Mouse (Mus musculus) MEL (cell line): ENCODE data around the gene Cbx8. TPM values are rescaled to one million over a fixed set of nuclear protein-coding genes. Genes with fewer than 3 reads are reported as not detected.

Experiments
- DNase-seq: peaks from one replicate; pipeline ENCODE4 v3.0.0; 2011; ENCODE audit warnings: low read depth, low spot score
- H3K27ac ChIP-seq: 2 replicates; pipeline ENCODE4 v1.5.1; 2012; ENCODE audit warnings: low read depth, mild to moderate bottlenecking, control low read depth, low read length, moderate library complexity; ENCODE audit not compliant: control insufficient read depth
- H3K27me3 ChIP-seq, 2 experiments: fragments of 150-350 bp in 1 of 2; sonication (generic) in 1 of 2; 2 replicates each; pipeline ENCODE4 v1.6.1; 2012; ENCODE audit warnings: low read length in 2 of 2, mild to moderate bottlenecking in 2 of 2, improper control_type of control experiment in 1 of 2, moderate library complexity in 1 of 2; ENCODE audit not compliant: insufficient read depth in 2 of 2, control insufficient read depth in 1 of 2
- H3K36me3 ChIP-seq, 2 experiments: 2 replicates each; pipeline ENCODE4 v1.6.1; 2012 to 2014; ENCODE audit warnings: low read length in 2 of 2, improper control_type of control experiment in 1 of 2, inconsistent platforms in 1 of 2, mild to moderate bottlenecking in 1 of 2; ENCODE audit not compliant: insufficient read depth in 2 of 2, control insufficient read depth in 1 of 2
- H3K4me1 ChIP-seq, 2 experiments: fragments of 150-350 bp in 1 of 2; sonication (generic) in 1 of 2; 2 replicates each; pipeline ENCODE4 v1.6.1; 2012; ENCODE audit warnings: low read length in 2 of 2, improper control_type of control experiment in 1 of 2, mild to moderate bottlenecking in 1 of 2; ENCODE audit not compliant: insufficient read depth in 2 of 2, control insufficient read depth in 1 of 2
- H3K4me3 ChIP-seq, 2 experiments: fragments of 150-350 bp in 1 of 2; sonication (generic) in 1 of 2; 2 replicates each; pipeline ENCODE4 v1.5.1; 2012; ENCODE audit warnings: low read depth in 2 of 2, low read length in 2 of 2, mild to moderate bottlenecking in 2 of 2, moderate library complexity in 2 of 2, control low read depth in 1 of 2, improper control_type of control experiment in 1 of 2; ENCODE audit not compliant: control insufficient read depth in 1 of 2, insufficient read depth in 1 of 2
- H3K79me2 ChIP-seq: 2 replicates; pipeline ENCODE4 v1.6.1; 2012; ENCODE audit warnings: mild to moderate bottlenecking, low read length, moderate library complexity; ENCODE audit not compliant: control insufficient read depth, poor library complexity, insufficient read depth
- H3K9ac ChIP-seq: 2 replicates; pipeline ENCODE4 v1.6.1; 2012; ENCODE audit warnings: low read depth, mild to moderate bottlenecking, control low read depth, low read length, moderate library complexity; ENCODE audit not compliant: control insufficient read depth, poor library complexity, severe bottlenecking
- H3K9me3 ChIP-seq: fragments of 150-350 bp; sonication (generic); replicated peaks from 2 replicates; pipeline ENCODE4 v1.6.1; 2012; ENCODE audit warnings: mild to moderate bottlenecking, low read length, improper control_type of control experiment, moderate library complexity; ENCODE audit not compliant: insufficient read depth
- BHLHE40 ChIP-seq: IDR thresholded peaks from 2 replicates; pipeline ENCODE4 v1.6.1; 2012; ENCODE audit warnings: low read depth, mild to moderate bottlenecking, inconsistent platforms, low read length, improper control_type of control experiment, borderline replicate concordance
- CHD1 ChIP-seq: IDR thresholded peaks from 2 replicates; pipeline ENCODE4 v1.6.1; 2012; ENCODE audit warnings: low read depth, mild to moderate bottlenecking, inconsistent platforms, low read length, improper control_type of control experiment
- CHD2 ChIP-seq: IDR thresholded peaks from 2 replicates; pipeline ENCODE4 v1.6.1; 2011; ENCODE audit warnings: low read length, improper control_type of control experiment
- EP300 ChIP-seq, 2 experiments: IDR thresholded peaks; 2 replicates each; pipeline ENCODE4 v1.6.1; 2011; ENCODE audit warnings: improper control_type of control experiment in 2 of 2, low read length in 2 of 2, low read depth in 1 of 2, mild to moderate bottlenecking in 1 of 2
- ETS1 ChIP-seq: IDR thresholded peaks from 2 replicates; pipeline ENCODE4 v1.6.1; 2012; ENCODE audit warnings: low read depth, mild to moderate bottlenecking, inconsistent platforms, low read length, improper control_type of control experiment, moderate library complexity
- MAFK ChIP-seq: IDR thresholded peaks from 2 replicates; pipeline ENCODE4 v1.6.1; 2011; ENCODE audit warnings: low read depth, mild to moderate bottlenecking, low read length, improper control_type of control experiment, borderline replicate concordance
- MXI1 ChIP-seq: IDR thresholded peaks from 2 replicates; pipeline ENCODE4 v1.6.1; 2011; ENCODE audit warnings: mild to moderate bottlenecking, low read depth, low read length, improper control_type of control experiment
- MYC ChIP-seq: IDR thresholded peaks from 2 replicates; pipeline ENCODE4 v1.6.1; 2011; ENCODE audit warnings: low read depth, mild to moderate bottlenecking, low read length, improper control_type of control experiment, moderate library complexity
- POLR2A ChIP-seq, 2 experiments: IDR thresholded peaks; 2 replicates each; pipeline ENCODE4 v1.6.1; 2011 to 2012; ENCODE audit warnings: low read length in 2 of 2, mild to moderate bottlenecking in 2 of 2, control low read depth in 1 of 2, improper control_type of control experiment in 1 of 2, low read depth in 1 of 2, moderate library complexity in 1 of 2; ENCODE audit not compliant: control insufficient read depth in 1 of 2, insufficient read depth in 1 of 2, poor library complexity in 1 of 2
- RCOR1 ChIP-seq: IDR thresholded peaks from 2 replicates; pipeline ENCODE4 v1.6.1; 2012; ENCODE audit warnings: low read depth, mild to moderate bottlenecking, inconsistent platforms, low read length, improper control_type of control experiment
- SIN3A ChIP-seq: IDR thresholded peaks from 2 replicates; pipeline ENCODE4 v1.6.1; 2012; ENCODE audit warnings: low read length, improper control_type of control experiment, inconsistent platforms
- UBTF ChIP-seq: IDR thresholded peaks from 2 replicates; pipeline ENCODE4 v1.6.1; 2012; ENCODE audit warnings: low read depth, mild to moderate bottlenecking, inconsistent platforms, low read length, improper control_type of control experiment, moderate library complexity, borderline replicate concordance; ENCODE audit not compliant: insufficient read depth
- USF1 ChIP-seq: IDR thresholded peaks from 2 replicates; pipeline ENCODE4 v1.6.1; 2014; ENCODE audit warnings: low read depth, mild to moderate bottlenecking, inconsistent platforms, low read length, improper control_type of control experiment, moderate library complexity
- ZMIZ1 ChIP-seq: IDR thresholded peaks from 2 replicates; pipeline ENCODE4 v1.6.1; 2012; ENCODE audit warnings: low read depth, mild to moderate bottlenecking, inconsistent platforms, low read length, improper control_type of control experiment, moderate library complexity
- polyA plus RNA-seq, 2 experiments: library from polyadenylated mRNA; stranded (reverse) in 1 of 2; unstranded in 1 of 2; fragments of >175 nt in 1 of 2; fragments of >200 nt in 1 of 2; gene quantifications; 2 replicates each; pipeline versions ENCODE4 v1.2.1 to v1.2.4; 2012; ENCODE audit warnings: low replicate concordance in 2 of 2, low read depth in 1 of 2; ENCODE audit not compliant: insufficient read length in 2 of 2, insufficient read depth in 1 of 2, missing spikeins in 1 of 2
- total RNA-seq: library from RNA; depleted of rRNA; stranded (reverse); fragments of 300-350 nt; gene quantifications from 2 replicates; pipeline ENCODE4 v1.2.3, GENCODE M21; 2012

Gene Cbx8
- total and polyA plus RNA-seq, 3 experiments = 5.7 to 11.3 TPM; not detected in 1

DNA sequence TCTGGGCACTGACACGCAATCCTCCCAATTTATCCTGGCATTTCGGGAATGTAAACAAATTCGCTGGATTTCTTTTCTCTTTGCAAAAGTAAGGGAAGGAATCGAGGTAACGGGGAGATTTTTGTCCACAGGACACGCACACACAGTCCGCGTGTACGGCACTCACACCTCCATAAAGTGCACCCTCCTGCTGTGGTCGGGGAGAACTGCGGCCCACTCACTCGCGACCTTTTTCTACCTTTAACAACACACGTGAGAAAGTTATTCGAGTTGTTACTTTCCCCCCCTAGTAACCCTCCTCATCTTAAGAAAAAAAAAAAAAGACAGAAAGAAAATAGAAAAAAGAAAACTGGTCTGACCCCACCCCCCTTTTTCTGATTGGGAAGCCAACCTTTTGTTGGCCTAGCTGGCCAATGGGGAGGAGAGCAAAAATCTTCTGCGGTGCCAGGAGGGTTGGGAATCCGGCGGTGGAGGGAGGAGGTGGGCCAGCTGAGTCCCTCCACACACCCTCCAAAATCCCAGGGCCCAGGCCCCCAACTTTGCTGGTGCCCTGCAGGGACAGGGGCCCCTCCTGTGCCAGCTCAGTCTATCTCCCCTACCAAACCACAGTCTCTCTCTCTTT, 2.9 kb downstream of the Cbx8 start:
- DNase-seq = no peak
- Histone ChIP-seq H3K27me3 (no peaks in the 10 kb centered on the region), H3K4me1 (peaks cover 0 to 10% of the 10 kb centered on the region in 2 experiments; a peak in 3 of 4 replicates), H3K4me3 (no peak overlapping the region), H3K36me3 (peaks cover 0 to 9% of the 10 kb centered on the region in 2 experiments; a peak in 2 of 4 replicates), H3K27ac (no peak overlapping the region), H3K79me2 (peaks cover 4% of the 10 kb centered on the region), H3K9me3 (no peaks in the 10 kb centered on the region), H3K9ac (no peak overlapping the region)
- TF ChIP-seq RCOR1 = no peak
- no peak for TF ChIP-seq CHD1
- TF ChIP-seq SIN3A = no peak
- no peak for TF ChIP-seq POLR2A (IDR thresholded peaks at IDR 0.05; ENCODE audit: control insufficient read depth in 1 of 2, insufficient read depth in 1 of 2, low read depth in 1 of 2, low read length in 2 of 2, poor library complexity in 1 of 2)
- TF ChIP-seq MYC = no peak
- TF ChIP-seq ETS1 = no peak
- TF ChIP-seq USF1 = no peak
- no peak for TF ChIP-seq BHLHE40
- TF ChIP-seq MXI1 = no peak
- TF ChIP-seq MAFK = no peak

DNA sequence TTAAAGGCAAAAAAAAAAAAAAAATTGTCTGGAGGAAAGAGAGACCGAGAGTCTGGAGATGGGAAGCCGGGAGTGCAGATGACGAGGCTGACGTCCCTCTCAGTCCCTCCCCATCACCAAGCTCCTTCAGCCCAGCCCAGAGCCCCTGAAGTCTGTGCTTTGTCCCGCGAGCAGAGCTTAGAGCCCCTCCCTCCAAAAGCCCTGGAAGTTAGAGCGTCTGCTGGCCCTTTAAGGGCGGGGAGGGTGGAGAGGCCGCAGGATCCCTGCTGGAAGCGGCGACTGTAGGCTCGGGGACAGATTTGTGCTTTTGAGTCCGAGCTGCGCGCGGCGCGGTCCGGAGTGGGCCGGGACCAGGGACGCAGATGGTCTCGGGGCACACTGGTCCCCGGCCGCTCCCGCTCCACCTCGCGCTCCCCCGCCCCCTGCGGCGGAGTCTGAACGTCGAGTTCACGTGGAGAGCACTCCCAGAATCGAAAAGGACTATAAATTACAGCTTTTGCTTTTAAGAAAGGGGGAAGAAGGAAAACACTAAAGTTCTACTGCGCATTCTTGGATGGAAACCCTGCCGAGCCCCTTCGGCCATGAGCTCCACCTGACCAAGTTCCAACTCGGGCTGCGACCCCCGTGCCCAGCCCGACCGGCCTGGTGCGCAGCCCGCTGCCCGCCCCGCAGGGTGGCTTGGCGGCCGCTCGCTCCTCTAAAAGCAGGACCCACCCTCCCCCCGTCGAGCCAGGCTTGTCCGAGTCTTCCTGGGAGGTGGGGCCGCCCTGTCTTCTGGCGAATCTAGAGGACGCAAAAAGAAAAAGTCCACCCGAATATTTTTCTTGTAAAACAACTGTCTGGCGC, 3.6 kb downstream of the Cbx8 start:
- Histone ChIP-seq H3K36me3 (peaks cover 0 to 9% of the 10 kb centered on the region in 2 experiments; a peak in 2 of 4 replicates), H3K9ac (no peak overlapping the region), H3K79me2 (peaks cover 4% of the 10 kb centered on the region), H3K4me3 (no peak overlapping the region), H3K4me1 (peaks cover 0 to 10% of the 10 kb centered on the region in 2 experiments; a peak in 3 of 4 replicates), H3K9me3 (no peaks in the 10 kb centered on the region), H3K27me3 (no peaks in the 10 kb centered on the region), H3K27ac (no peak overlapping the region)
- TF ChIP-seq EP300 (IDR thresholded peaks at IDR 0.05; ENCODE audit: low read depth in 1 of 2, low read length in 2 of 2) (no peak), ZMIZ1 (no peak), UBTF (no peak), CHD2 (no peak)
- no peak for DNase-seq
